Mouse (Mus musculus): ENCODE results near the gene Mtfr1l.

Gene Mtfr1l

DNA sequence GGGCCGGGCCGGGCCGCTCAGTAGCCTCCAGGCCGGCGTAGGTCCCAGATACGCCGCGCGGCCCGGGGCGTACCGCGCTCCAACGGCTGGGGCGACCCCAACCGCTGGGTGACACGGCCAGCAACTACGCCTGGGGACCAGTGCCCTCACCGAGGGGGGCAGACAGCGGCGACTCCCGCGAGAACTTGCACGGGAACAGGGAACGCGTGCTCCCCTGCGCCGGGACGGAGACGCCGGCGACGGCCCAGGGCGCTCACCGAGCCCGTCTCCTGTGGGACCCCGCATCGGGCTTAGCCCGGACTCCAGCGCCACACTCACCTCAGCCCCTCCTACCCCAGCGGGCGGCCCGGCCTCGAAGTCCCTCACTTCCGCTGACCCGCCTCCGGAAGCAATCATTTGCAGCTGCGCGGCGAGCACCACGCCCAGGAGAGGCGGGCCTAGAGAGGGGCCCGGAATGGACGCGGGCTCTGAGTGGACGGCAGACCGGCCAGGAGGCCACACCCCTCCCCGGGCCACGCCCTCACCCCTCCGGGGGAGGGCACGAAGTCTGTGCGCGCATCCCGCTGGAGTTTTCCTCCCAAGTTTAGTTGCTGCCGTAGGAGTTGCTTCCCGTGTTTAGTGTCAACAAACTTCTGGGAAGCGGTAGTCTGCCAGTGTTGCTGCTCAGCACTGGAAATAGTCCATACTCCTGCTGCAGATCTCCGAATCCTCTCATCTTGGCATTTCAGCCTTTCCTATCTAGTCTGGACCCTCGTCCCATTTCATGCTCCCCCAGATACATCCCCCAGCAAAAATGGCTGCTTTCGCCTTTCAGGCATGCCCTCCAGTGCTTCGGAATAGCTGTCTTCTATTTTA, at the start of gene Mtfr1l:
Gene Mtfr1l (minus strand): TSS at position 456 of the 855 bp plus-strand sequence.
- CTCF ChIA-PET, result interaction anchor here (0.6 kb wide), 2 partner anchors 38 to 238 kb away, joined by 3 to 5 read pairs; no protein-coding TSS in a partner anchor

DNA sequence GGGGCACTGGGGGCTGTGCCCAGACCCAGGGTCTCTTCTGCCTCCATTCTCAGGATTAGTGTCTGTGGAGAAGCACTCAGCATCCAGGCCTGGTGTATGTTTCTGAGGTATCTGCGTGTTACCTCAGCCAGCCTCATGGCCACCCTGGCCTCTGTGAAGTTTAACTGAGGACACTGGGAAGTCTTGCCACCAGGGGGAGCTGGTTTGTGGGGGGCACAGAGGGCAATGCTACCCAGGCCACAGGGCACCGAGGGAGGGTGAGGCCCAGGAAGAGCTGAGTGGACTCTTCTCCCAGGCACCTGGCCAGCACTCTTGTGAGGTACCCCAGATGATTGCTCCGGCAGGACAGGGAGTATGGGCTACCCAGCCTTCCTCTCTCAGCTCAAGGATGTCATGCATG, 48.3 kb upstream of the Mtfr1l start:
- CTCF ChIA-PET, result interaction anchor here (0.6 to 1.1 kb wide), 3 partner anchors 19 to 67 kb away, joined by 3 to 4 read pairs (median 3); no protein-coding TSS in a partner anchor

DNA sequence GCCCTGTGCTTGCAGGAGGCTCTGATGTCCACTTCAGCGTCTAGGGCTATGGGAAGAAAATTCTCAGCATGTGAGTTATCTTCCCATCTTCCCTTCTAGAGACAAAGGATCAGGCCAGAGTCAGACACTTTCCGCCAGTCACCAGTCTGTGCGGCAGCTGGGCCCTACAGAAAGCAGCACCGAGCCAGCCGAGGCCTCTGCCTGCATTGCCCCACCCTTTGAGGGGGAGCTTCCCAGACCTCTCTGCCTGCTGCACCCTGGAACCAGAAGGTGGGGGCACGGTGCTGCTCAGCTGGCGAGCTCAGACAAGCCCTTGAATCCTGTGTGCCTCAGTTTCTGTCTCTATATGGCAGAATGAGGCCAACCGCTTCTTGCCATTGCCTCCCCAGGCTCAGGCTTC, 46.2 kb upstream of the Mtfr1l start:
- CTCF ChIA-PET, result interaction anchor here (0.6 kb wide), 1 partner anchor 128 kb away, joined by 3 read pairs; no protein-coding TSS in a partner anchor

DNA sequence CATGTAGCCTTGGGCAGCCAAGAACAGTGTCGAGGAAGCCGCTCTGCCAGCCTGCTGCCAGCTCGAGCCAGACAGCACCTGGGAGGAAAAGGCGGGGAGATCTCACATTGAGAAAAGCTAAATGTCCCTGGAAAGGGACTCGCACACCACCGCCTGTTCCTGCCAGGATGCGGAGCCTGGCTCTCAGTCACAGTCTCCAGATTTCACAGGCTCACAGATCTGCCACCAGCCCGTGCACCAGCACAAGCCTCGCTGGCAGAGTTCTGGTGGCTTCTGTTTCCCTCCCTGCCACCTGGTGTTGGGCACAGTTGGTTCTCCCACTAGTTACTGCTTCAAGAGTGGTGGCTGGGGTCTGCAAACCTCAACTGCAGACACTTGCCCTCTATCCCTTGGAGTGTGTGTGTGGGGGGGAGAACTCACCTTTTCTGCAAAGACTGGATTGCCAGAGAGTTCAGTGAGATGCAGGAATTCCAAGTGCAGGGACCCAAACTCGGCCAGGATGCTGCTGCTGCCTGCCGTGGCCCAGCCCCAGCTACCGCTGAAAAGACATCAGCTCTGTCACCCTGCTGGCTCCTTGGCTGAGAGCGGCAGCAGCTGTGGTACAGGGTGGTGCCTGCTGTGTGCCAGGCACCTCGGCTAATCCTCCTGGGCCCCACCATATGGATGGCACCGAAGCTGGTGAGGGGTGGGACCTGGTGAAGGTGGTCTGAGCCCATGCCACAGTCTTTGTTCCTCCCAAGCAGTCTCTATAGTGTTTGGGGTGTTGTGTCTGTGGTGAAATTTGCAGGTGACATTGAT, 45.4 kb upstream of the Mtfr1l start:
- CTCF ChIA-PET, result no interaction called here

DNA sequence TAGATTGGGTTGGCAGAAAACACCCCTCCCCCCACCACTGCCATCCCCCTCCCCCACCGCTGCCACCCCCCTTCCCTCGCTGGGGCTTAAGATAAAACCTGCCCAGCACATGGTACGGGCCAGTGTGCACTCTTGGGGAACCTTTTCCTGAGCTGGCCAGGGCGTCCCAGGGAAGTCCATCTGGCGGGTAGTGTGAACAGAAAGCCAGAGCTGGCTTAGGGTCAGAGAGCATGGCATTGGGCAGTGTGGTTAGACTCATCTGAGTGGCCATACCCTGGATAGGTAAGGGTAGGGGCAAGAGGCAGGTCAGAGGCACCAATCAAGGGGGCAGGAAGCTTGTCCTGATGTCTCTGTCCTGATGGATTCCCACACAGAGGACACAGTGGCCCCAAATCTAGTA, 44.4 kb upstream of the Mtfr1l start:
- CTCF ChIA-PET, result no interaction called here

DNA sequence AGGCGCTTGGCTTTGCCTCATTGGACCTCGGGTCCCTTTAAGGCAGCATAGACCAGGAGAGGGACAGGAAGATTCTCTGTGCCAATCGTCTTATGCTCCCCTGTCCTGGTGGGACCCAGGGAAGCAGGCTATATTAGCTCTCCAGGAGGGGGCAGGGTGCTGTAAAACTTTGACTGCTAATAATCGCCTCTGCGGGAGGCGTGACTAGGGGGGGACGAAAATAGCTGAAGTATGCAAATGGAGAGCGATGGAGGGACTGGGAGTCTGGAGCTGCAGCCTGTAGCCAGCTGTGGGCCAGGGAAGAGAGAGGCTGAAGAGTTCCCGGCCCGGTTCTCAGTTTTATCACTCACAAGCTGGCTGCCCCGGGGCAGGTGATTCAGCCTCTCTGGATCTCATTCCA, 44.0 kb upstream of the Mtfr1l start:
- CTCF ChIA-PET, result no interaction called here

DNA sequence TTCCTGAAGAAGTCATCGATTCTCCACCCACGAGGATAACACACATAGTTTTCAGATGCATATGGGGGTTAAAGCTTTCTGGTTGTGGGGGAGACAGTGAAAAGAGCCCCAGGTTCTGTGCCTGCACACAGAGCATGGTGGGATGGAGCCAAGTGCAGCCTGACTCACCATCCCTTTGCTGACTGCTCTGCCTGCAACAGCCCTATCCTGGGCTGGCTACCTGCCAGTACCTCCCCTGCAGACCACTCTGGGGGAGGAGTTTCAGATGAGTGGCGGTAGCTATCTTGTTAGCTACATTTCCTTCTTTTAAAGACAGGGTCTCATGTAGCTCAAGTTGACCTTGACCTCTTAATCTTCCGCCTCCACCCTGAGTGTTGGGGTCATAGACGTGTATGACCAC, 43.2 kb upstream of the Mtfr1l start:
- CTCF ChIA-PET, result interaction anchor here (0.5 kb wide), 1 partner anchor 14 kb away, joined by 4 read pairs; no protein-coding TSS in a partner anchor

DNA sequence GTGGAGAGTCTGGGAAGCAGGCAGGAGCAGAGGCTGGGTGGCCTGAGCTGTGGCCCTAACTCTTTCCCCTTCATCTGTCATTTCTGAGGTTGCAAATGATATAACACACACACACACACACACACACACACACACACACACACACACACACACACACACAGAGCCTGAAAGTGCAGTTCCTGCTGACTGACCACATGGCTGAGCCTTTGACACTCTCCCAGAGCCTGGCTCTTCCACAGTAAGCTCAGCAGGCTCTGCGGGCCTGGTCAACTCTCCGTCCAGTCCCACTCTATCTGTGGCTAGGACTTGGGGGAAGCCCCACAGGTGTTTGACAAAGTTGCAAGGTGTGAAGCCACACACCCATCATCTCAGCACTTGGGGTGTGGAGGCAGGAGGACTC, 42.1 kb upstream of the Mtfr1l start:
- CTCF ChIA-PET, result no interaction called here

DNA sequence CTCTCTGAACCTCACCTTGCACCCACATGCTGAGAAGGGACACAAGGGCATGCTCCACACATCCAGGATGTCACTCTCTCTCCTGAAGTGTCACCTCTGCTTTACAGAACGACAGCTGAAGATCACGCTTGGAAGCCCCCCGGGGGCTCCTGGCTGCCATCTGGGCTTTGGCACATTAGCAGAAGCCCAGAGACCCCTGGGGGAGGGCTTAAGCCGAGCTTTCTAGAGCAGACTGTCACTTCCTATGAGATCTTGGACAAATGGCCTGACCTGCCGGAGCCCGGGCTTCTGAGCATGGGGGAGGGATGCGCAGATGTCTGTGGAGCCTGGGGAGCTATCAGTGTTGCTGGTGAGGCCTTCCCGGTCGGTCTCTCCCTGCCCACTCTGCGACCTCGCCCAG, 40.3 kb upstream of the Mtfr1l start:
- CTCF ChIA-PET, result interaction anchor here (0.6 kb wide), 1 partner anchor 944 kb away, joined by 3 read pairs; no protein-coding TSS in a partner anchor

DNA sequence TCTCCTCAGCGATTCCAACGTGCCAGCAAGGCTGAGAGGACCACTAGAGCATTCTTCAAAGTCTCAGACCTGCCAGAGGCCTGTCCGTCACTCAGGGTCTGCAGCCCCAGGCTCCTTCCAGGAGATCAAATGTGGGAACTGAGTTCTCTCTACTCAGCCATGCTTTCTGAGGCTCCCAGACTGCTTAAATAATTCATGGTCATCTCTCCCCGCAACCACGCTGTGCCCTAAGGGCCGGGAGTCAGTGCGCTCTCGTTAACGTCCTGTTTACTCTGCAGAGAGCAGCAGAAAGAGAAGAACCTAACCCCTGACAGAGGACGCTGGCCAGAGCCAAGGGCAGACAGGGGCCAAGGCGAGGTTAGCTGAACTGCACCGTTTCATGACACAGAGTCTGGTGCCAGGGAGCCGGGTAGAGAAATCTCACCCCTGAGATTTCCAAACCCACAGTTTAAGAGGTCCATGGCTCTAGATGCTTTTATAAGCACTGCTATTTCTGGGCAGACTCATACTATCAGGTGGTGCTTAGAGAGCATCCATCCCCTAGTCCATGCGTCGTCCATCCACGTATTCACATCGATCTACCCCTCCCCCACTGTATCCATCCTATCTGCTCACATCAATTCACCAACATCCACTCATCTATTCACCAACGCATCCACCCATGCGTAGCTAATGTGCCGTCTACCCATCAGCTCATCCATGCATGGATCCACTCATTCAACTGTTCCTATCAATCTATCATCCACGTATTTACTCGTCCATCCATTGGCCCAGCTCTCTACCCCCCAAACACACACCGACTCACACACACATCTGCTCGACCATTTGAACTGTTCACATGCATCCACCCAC, 37.5 kb upstream of the Mtfr1l start:
- CTCF ChIA-PET, result no interaction called here

DNA sequence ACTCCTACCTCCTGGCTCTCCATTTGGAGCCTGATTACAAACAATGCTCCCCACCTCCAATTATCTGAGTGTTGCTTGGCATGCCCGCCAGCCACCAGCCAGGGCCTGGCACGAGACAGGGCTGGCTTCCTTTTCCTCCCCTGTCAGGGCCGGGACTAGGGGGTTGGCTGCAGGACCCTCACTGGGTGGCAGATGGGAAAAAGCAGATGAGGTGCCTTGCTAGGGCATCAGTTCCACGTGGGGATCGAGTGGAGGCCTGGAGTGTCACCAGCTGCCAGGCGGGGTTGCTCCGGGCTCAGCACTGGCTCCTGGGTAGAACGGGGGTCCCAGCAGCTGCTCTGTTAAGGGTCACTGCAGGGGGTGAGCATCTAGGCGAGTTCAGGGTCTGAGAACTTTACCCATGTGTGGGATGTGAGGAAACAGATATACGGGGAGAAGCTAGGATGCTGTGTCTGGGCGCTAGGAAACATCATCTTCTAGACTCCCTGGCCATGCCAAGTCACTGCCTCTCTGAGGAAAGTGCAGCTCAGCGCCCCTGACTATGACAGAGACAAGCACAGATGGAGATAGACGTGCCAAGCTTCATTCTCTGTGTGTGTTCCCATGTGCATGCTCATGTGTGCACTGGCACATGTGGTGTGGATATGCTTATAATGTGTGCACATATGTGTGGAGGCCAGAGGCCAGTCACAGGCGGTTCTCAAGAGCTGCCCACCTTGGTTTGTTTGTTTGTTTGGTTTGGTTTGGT, 35.7 kb upstream of the Mtfr1l start:
- CTCF ChIA-PET, result interaction anchor here (0.6 kb wide), 1 partner anchor 133 kb away, joined by 4 read pairs; the partner anchor contains the start of gene Man1c1

DNA sequence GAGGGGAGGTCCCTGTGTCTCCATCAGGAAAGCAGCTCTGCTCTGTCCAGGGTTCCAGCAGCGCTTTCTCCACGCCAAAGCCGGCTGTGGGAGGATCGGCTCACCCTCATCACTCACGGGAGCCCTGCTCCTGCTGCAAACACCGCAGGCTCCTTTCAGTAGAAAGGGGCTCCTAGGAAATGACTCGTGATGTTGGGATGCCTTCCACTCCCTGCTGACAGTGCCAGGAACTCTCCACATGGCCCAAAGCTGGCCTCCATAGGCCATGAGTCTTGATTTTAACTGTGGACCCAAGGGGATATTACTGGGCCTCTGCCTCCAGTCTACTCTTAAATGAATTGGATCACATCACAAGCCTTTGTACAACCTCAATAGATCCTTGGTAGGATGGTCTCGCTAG, 34.6 kb upstream of the Mtfr1l start:
- CTCF ChIA-PET, result interaction anchor here (0.6 kb wide), 2 partner anchors 14 to 533 kb away, joined by 3 to 6 read pairs; no protein-coding TSS in a partner anchor

DNA sequence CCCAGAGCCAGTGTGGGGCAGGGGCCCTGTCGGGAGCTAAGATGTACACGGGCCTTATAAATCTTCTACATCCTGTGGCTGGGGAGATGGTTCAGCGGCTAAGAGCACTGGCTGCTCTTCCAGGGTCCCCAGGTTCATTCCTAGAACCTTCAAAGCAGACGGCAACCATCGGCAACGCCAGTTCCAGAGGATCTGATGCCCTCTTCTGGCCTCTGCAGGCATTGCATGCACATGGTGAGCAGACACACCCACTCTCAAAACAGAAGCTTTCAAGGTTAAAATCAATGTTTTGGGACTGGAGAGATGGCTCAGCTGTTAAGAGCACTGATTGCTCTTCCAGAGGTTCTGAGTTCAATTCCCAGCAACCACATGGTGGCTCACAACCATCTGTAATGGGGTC, 34.0 kb upstream of the Mtfr1l start:
- CTCF ChIA-PET, result no interaction called here

DNA sequence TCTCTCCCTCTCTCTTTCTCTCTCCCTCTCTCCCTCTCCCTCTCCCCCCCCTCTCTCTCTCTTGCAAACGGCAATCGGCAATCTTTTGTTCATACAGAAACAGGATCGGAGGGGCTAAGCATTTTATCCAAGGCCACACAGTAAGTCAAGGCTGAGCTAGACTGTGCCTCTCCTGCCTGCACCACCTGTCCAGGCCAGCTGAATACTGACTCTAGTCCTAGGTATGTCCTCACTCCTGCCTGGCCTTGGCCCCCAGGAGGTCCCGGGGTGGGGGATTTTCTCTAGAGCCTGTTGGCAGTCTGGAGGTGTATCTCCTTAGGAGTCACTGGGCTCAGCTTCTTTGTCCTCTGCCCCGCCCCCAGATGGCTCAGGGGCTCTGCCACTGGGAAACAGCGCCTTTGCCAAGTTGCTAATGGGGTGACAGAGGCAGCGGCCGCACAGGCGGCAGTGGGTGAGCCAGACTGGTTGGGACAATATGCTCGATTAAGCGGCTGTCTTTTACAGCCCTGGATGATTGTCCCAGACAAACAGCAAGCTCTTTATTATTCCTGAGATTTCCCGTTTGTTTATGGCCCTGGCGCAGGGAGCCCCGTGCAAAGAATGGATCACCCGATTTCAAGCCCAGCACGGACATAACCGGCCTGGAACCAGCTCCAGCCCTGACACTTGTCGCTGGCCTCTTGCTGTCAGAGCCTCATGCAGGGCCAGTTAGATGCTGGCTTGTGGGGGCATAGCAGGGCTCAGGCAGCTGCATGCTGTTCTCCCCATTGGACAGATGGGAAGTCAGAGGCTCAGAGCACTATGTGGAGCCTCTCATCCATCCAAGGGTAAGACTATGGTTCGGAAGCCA, 32.4 kb upstream of the Mtfr1l start:
- CTCF ChIA-PET, result no interaction called here

DNA sequence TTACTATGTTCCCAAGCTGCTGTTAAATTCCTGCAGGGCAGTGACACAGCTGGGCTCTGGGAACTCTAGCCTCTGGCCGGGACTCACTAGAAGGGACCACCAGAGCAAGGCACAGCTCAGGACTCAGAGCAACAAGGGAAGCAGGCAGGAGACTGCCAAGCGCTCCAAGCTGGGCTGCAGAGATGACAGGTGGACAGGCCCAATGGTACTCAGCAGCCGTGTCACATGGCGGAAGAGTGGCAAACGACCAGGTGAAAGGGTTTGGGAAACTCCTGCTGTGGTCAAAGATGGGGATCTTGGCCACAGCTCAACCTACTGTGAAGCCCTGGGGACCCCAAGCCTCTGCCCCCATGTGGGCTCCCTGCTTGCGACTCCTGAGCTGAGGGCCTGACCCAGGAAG, 28.9 kb upstream of the Mtfr1l start:
- CTCF ChIA-PET, result no interaction called here

DNA sequence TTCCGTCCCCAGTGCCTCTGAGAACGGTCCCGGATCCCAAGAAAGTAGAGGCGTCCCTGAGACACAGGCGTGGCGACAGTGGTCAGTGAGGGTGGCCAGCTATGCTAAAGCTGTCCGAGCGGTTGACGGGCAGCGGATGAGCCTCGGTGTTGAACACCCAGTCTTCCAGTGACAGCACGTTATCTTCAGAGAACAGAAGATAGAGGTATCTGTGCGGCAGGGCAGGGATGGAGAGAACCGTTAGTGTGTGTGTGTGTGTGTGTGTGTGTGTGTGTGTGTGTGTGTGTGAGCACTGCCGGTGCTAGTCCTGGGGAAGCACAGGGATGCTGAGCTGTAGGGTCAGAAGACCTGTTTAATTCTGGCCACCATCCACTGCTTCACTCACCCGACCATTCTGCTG, 28.4 kb upstream of the Mtfr1l start:
- CTCF ChIA-PET, result no interaction called here

DNA sequence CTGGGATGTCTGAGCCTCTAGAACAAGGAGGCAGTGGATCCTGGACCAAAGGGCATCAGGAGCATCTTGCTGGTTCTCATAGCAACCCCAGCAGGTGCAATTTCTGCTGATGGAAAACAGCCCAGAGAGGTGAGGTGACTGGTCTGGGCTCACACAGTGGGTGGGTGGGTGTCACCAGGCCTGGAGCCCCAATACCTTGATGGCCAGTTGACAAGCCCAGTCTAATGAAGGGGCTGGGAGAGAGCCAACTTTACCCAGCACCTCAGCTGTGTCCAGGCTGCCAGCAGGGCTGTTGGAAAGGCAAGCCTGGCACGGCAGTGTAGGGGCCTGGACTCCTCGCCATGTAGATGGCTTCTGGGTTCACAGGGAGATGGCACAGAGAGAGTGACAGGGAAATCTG, 26.8 kb upstream of the Mtfr1l start:
- CTCF ChIA-PET, result no interaction called here

DNA sequence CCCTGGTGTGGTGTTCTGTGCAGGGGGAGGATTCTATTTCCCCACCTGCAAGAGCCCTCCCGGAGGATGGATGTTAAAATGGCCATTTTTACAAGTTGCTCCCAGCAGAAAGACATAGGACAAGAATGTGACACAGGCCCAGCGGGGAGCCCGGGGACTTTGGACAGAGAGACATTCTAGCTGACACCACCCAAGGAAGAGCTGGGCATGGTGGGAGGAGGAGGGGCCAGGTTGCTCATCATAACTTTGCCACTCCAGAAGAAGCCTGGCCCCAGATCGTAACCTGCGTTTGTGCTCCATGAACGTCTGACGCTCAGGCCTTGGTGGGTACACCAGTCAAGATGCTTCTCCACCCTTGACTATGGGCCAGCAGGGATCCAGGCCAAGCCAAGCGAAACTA, 25.5 kb upstream of the Mtfr1l start:
- CTCF ChIA-PET, result no interaction called here

DNA sequence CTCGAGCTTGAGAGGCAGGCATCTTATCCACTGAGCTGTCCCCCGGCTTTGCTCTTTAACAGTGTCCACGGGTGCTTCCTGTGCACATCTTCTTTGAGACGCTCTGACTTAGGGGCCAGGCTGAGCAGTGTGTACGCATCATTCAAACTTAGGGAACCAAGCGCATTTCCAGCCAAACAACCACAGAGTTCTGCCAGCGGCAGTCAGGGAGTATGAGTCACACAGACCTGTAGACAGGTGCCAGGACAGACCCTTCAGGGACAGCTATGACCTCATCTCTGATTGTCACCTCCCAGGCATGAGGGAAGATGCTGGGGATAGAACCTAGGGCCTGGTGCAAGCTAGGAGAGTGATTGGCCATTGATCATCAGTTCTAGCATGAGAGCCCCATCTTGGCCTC, 24.0 kb upstream of the Mtfr1l start:
- CTCF ChIA-PET, result no interaction called here

DNA sequence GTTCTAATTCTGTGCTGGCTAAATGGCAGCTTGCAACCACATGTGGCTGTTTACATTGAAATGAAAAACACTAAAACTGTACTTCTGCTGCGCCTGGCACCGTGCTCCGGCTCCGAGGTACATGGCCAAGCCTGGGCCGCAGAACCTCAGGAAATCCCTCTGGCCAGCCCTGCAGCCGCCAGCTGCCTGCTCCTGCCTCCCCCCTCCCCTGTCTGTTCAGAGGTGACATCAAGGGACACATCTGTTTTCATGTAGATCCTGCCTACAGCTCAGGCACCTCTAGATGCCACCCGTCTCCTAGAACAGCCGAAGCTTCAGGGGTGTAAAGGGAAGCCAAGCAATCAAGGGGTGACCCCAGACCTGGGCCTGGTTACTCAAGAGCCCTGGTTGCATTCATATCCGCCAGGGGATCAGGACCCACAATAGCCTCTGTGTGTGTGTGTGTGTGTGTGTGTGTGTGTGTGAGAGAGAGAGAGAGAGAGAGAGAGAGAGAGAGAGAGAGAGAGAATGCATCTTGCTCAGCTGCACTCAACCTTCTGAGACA, 23.5 kb upstream of the Mtfr1l start:
- CTCF ChIA-PET, result interaction anchor here (0.7 kb wide), 1 partner anchor 138 kb away, joined by 11 read pairs; no protein-coding TSS in a partner anchor
